Mouse (Mus musculus): ENCODE results near the gene Nlrc3.

The Nlrc3 gene

GRCm38 (mm10) chr16:3928582-3928981 is 47.9 kb downstream of the Nlrc3 start:
- DNase-seq: no peak

- no peak for DNase-seq
Measured at GRCm38 (mm10) chr16:3923966-3924365, 52.5 kb downstream of the Nlrc3 start.

GRCm38 (mm10) chr16:3923515-3923914 is 52.9 kb downstream of the Nlrc3 start:
- no peak for DNase-seq

- DNase-seq: no peak
Measured at GRCm38 (mm10) chr16:3920756-3921155, 55.7 kb downstream of the Nlrc3 start.

- DNase-seq: no peak
Measured at GRCm38 (mm10) chr16:3909118-3909517, 67.3 kb downstream of the Nlrc3 start.

- DNase-seq: peak; percentile 97
Measured at GRCm38 (mm10) chr16:3908537-3909111, 67.8 kb downstream of the Nlrc3 start, which contains the start of the genes 1700037C18Rik and Cluap1. TSS of gene 1700037C18Rik (minus strand) at chr16:3908689. TSS of gene Cluap1 (plus strand) at chr16:3908801.

- no peak for DNase-seq
Measured at GRCm38 (mm10) chr16:3907471-3907870, 69.0 kb downstream of the Nlrc3 start.

- no peak for DNase-seq
Measured at GRCm38 (mm10) chr16:3896553-3896952, 79.9 kb downstream of the Nlrc3 start.

- no peak for DNase-seq
Measured at GRCm38 (mm10) chr16:3896046-3896445, 80.4 kb downstream of the Nlrc3 start.

GRCm38 (mm10) chr16:3895173-3895792 is 81.1 kb downstream of the Nlrc3 start:
- peak; percentile 43 for DNase-seq
